Mouse (Mus musculus) liver, adult 2 months (tissue): Measurements from ENCODE around the gene Aifm3.

Experiments
- CTCF ChIP-seq: fragments of 200-500 bp; IDR thresholded peaks from 2 replicates; pipeline ENCODE4 v1.5.1; 2011; ENCODE audit warnings: low read depth, low read length, control low read depth
- POLR2A ChIP-seq: fragments of 200-500 bp; IDR thresholded peaks from 2 replicates; pipeline ENCODE4 v1.6.1; 2011; ENCODE audit warnings: low read length, control low read depth; ENCODE audit not compliant: insufficient read depth; ENCODE audit errors: extremely low read depth

DNA sequence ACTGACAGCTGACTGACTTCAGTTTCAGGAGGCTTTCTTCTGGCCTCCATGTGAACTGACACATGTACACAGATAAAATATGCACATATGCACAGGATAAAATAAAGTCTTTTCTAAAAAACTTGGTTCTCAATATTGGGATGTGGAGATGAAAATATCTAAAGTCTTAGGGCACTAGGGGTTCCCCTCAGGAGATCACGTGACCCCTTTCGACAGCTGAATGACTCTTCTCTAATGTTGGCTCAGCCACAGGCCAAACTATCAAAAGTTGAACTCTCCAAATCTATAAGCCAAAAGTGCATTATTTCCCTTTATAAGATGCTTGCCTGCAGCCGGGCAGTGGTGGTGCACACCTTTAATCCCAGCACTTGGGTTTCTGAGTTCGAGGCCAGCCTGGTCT lies 66.8 kb downstream of the Aifm3 start:
- TF ChIP-seq POLR2A = no peak
- no peak for TF ChIP-seq CTCF
